Mouse (Mus musculus) right cerebral cortex, adult 18-20 months (tissue): ENCODE data around the gene Crtc1.

ENCODE experiments used
- DNase-seq: peaks from one replicate; pipeline ENCODE4 v3.0.0; 2022; ENCODE audit warnings: mixed read lengths

Crtc1 gene

DNA sequence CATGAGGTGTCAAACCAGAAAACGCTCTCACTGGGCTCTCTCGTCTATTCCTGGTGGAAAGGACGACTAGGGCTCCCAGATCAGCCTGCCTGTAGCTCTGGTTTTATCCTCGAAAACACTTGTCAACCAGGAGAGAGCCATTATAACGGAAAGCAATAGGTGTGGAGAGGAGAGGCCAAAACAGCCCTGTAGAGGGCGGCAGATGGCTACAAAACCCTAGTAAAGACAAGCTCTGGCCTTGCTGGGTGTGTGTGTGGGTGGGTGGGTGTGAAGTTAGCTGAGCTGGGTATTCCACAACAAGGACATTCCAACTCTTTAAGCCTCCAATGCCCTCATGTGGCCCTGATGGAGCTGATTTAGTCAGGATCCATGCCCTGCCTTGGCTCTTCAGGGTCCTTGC is 95.7 kb downstream of the Crtc1 start:
- no peak for DNase-seq

DNA sequence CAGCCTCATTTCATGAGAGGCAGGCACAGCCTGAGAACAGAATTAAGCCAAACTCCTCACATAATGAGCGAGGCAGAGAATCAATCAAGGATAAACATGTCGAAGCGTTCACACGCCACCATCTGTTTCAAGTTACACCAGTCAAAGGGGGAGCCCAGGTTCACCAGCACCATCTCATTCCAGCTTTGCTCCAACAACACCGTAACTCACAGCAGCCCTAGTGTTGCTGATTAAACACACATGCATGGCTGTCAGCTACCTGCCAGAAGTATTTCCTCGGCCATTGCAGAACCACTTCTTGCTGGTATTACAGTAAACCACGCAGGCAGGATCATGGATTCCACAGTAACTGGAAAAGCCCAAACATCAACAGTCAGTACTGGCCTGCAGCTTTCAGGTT is 96.3 kb downstream of the Crtc1 start:
- DNase-seq: no peak

DNA sequence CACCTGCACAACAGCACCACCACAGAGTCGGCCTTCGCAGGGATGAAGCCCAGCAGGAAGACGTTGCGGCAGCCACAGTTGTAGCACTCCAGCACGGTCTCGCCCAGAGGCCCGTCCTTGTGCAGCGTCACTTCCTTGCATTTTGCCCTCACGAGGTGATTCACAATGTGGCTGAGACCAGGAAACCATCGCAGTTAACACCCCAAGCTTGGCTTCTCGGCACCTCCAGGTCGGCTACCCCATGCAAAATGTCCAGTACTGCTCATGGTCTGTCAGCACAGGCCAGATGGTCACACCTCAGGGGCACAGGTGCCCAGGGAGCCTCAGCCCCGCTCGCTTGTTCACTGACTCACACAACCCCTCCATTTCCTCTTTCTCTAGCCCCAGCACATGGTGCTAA is 97.4 kb downstream of the Crtc1 start:
- DNase-seq: no peak

DNA sequence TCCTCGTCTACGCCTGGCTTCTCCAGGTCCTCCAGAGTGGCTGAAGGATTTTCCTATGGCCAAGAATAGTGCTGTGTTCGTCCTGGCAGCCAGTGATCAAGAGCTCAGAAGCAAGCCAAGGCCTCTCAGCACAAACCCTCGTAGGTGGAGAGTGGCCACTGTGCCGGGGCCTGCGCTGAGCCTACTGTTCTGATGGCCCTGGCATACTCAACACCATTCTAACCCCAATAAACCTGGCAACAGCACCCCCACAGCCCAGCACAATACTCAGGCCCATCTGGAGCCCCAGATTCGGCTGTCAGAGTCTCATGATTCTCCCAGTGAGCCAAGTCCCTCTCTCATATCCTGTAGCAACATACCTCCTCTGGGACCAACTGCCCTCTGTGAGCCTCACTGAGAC is 98.7 kb downstream of the Crtc1 start:
- DNase-seq: no peak

DNA sequence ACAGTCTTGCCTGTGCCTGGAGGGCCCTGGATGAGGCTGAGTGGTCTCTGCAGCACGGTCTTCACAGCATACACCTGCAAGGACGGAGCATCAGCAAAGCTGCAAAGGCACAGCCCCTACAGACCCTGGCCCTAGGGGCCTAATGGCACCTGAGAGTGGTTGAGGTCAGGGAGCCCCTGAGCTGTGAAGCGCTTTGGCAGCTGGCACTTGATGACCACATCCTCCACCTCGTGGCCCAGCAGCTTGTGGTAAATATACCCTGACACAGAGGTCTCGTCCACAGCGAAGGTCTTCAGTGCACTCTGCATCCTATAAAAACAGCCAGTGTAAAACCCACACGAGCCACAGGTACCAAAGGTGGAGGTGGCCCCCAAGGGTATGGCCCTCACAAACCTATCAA is 100.4 kb downstream of the Crtc1 start:
- no peak for DNase-seq

DNA sequence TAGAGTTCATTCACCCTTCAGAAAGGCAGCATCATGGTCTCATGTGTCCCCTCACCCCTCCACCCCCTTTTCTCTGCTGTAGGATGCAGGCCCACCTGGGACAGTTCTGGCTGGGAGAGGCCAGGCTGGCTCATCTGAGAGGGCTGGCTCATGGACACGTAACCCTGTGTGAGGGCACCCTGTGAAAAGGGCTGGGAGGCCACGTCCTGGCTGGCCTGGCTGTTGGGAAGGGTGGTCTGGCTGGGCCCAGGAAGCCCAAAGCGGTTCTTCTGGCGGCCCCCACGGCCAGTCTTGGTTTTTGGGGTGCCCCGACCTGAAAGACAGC is 106.5 kb downstream of the Crtc1 start:
- DNase-seq: no peak
